Comparison of ENCODE assay signal across 13 mouse cellular contexts in genomic region chr16:92230476-92230931, GRCm38 (mm10).
DNase-seq lines count a peak whose midpoint lies in the region; ATAC-seq and TF ChIP-seq lines count a peak whose summit lies in the region.
"Had no signal": no experiment of that assay in that cellular context is flagged by ENCODE, and none has a peak within 500 bp of the region (broad histone marks: within the 10 kb centered on the region; RNA-seq: fewer than 3 reads in every experiment).

No protein-coding gene starts in this region.

- no peak overlapping the region for H3K4me2 ChIP-seq in lung, embryonic 14.5 days
- H3K4me2 ChIP-seq in embryonic facial prominence, embryonic 15.5 days (replicated peaks) = no peak overlapping the region
- no peak overlapping the region for H3K4me2 ChIP-seq in neural tube, embryonic 14.5 days (ENCODE audit: low read depth, low read length)
- H3K4me2 ChIP-seq: heart, embryonic 11.5 days had no signal

- H3K4me3 ChIP-seq in lung, embryonic 14.5 days (ENCODE audit: low read depth, low read length) = no peak overlapping the region
- no peak overlapping the region for H3K4me3 ChIP-seq in embryonic facial prominence, embryonic 15.5 days (replicated peaks)
- H3K4me3 ChIP-seq in neural tube, embryonic 14.5 days (ENCODE audit: low read depth, low read length) = no peak overlapping the region

- WGBS in lung, embryonic 14.5 days = 44% methylated on average over 6 of the region's 6 CpGs
- whole genome bisulfite sequencing in embryonic facial prominence, embryonic 15.5 days = 28% methylated on average over 6 of the region's 6 CpGs
- 51% methylated on average over 6 of the region's 6 CpGs for WGBS in neural tube, embryonic 14.5 days

- H3K36me3 ChIP-seq in lung, embryonic 14.5 days (ENCODE audit: insufficient read depth) = no peaks in the 10 kb centered on the region
- no peaks in the 10 kb centered on the region for H3K36me3 ChIP-seq in embryonic facial prominence, embryonic 15.5 days
- no peaks in the 10 kb centered on the region for H3K36me3 ChIP-seq in neural tube, embryonic 14.5 days (ENCODE audit: control insufficient read depth, insufficient read depth, low read length)

- peak; percentile 32; the same call in 1 of the 2 replicates for ATAC-seq in lung, embryonic 14.5 days (ENCODE audit: insufficient read depth)
- peak; percentile 52; the same call in 1 of the 2 replicates for ATAC-seq in embryonic facial prominence, embryonic 15.5 days (ENCODE audit: insufficient number of reproducible peaks, low FRiP score, low TSS enrichment, low read depth)
- peak; percentile 65 for ATAC-seq in neural tube, embryonic 14.5 days (ENCODE audit: low read depth)
- no peak for ATAC-seq in erythroblast, adult 5-6 weeks (replicated peaks; ENCODE audit: low FRiP score, poor library complexity, severe bottlenecking)

- no peak overlapping the region; the same call in 1 of the 2 replicates for H3K9ac ChIP-seq in lung, embryonic 14.5 days
- H3K9ac ChIP-seq in embryonic facial prominence, embryonic 15.5 days = no peak overlapping the region
- no peak overlapping the region for H3K9ac ChIP-seq in neural tube, embryonic 14.5 days (replicated peaks; ENCODE audit: low read depth, low read length)

- H3K27me3 ChIP-seq in lung, embryonic 14.5 days (ENCODE audit: insufficient read depth, low read length) = no peaks in the 10 kb centered on the region
- H3K27me3 ChIP-seq in embryonic facial prominence, embryonic 15.5 days = no peaks in the 10 kb centered on the region
- H3K27me3 ChIP-seq in neural tube, embryonic 14.5 days (ENCODE audit: control insufficient read depth, insufficient read depth, low read length) = no peaks in the 10 kb centered on the region

- no peak overlapping the region for H3K27ac ChIP-seq in lung, embryonic 14.5 days (ENCODE audit: low read depth)
- no peak overlapping the region; the same call in 1 of the 2 replicates for H3K27ac ChIP-seq in embryonic facial prominence, embryonic 15.5 days (replicated peaks)
- no peak overlapping the region for H3K27ac ChIP-seq in neural tube, embryonic 14.5 days (ENCODE audit: low read depth, low read length)

- intact Hi-C loops in left cerebral cortex, postnatal 4 days (cut with DNase I) = no loop called here

- peaks cover 14% of the 10 kb centered on the region for H3K4me1 ChIP-seq in lung, embryonic 14.5 days (ENCODE audit: insufficient read depth)
- peaks cover 9% of the 10 kb centered on the region; the same call in 1 of the 2 replicates for H3K4me1 ChIP-seq in embryonic facial prominence, embryonic 15.5 days
- 0 out of 2 replicates have a peak, but pooled peaks cover 3% of the 10 kb centered on the region for H3K4me1 ChIP-seq in neural tube, embryonic 14.5 days (ENCODE audit: control insufficient read depth, insufficient read depth, low read length)

- no peaks in the 10 kb centered on the region for H3K9me3 ChIP-seq in lung, embryonic 14.5 days (ENCODE audit: low read depth, low read length)
- H3K9me3 ChIP-seq in embryonic facial prominence, embryonic 15.5 days (replicated peaks) = no peaks in the 10 kb centered on the region
- H3K9me3 ChIP-seq in neural tube, embryonic 14.5 days (ENCODE audit: control insufficient read depth, low read length) = no peaks in the 10 kb centered on the region

- no peak for TF ChIP-seq CTCF in lung, embryonic 14.5 days (IDR thresholded peaks at IDR 0.05; ENCODE audit: low read depth)

- DNase-seq in lung, embryonic 14.5 days = peak; percentile 59
- DNase-seq in lung, postnatal 4 days = no peak
- DNase-seq in embryo, embryonic 11 days = peak; percentile 48
- DNase-seq in left cerebral cortex, postnatal 4 days = no peak
- DNase-seq: cerebellum, adult 11 months; cerebellum, postnatal 25 days; heart, postnatal 36 days; layer of hippocampus, adult 9-11 months; retina, postnatal 1 day had no signal

Comparison
In these comparisons a context has a peak if more than half of its experiments do, and no peak if none do; other contexts are left out.
1. DNase-seq: peak in lung, embryonic 14.5 days (single experiment) and embryo, embryonic 11 days (single experiment); none in lung, postnatal 4 days (0 of 2) and left cerebral cortex, postnatal 4 days (single experiment).